Mouse (Mus musculus) cerebellum, postnatal 4 days (tissue): ENCODE results near the gene Praf2.

ENCODE experiments used
- DNase-seq, 2 experiments: peaks; one replicate each; pipeline ENCODE4 v3.0.0; 2022; ENCODE audit warnings: low spot score in 2 of 2, mixed read lengths in 1 of 2

Praf2 gene

GRCm38 (mm10) chrX:7778450-7779244 is 50.4 kb downstream of the Praf2 start:
- DNase-seq, result no peak

GRCm38 (mm10) chrX:7779294-7779693 is 51.1 kb downstream of the Praf2 start:
- no peak for DNase-seq
